Mouse (Mus musculus): Measurements from ENCODE around the gene Notch4. TPM values are rescaled to one million over a fixed set of nuclear protein-coding genes. Genes with fewer than 3 reads are reported as not detected.
A peak's percentile ranks its signal among the peaks of the same experiment; 100 is the strongest.

Gene Notch4
- polyA plus RNA-seq, 1 experiment from 2014 or later, result 8.4 TPM

DNA sequence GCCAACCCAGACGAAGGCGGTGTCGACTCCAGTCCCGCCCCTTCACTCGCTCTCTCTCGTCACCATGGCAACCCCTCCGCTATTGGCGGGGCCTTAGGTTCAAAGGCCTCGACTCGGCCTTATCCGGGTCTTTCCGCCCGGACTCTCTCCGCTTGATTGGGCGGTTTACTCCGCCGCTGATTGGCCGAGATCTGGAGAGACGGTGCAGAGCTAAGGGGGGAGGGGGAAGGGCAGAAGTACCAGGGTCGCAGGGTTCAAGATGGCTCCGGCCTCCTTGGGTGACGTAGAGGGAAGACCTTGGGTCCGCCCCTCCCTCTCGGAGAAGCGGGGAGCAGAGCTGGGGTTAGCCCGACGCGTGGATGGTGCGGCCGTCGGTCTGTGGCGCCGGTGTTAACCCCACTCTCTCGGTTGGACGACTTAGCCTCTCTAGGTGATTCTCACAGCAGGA lies 40.0 kb downstream of the Notch4 start, which contains the start of gene Agpat1:
Gene Agpat1 (plus strand): TSS at position 202 of the 448 bp plus-strand sequence.
- H3K4me3 ChIP-seq, result peak within 1 kb of the TSS; percentile 85
- peaks cover 25% of the 10 kb centered on the region for H3K36me3 ChIP-seq
- H3K27me3 ChIP-seq (ENCODE audit: insufficient read depth, poor library complexity, severe bottlenecking), result no peaks in the 10 kb centered on the region
- WGBS, result 0% methylated on average over 35 of the region's 35 CpGs
- H3K27ac ChIP-seq, result peak within 1 kb of the TSS; percentile 96
- DNase-seq (ENCODE audit: low spot score), result no peak
- no peaks in the 10 kb centered on the region for H3K9me3 ChIP-seq
- peaks cover 62% of the 10 kb centered on the region for H3K4me1 ChIP-seq

DNA sequence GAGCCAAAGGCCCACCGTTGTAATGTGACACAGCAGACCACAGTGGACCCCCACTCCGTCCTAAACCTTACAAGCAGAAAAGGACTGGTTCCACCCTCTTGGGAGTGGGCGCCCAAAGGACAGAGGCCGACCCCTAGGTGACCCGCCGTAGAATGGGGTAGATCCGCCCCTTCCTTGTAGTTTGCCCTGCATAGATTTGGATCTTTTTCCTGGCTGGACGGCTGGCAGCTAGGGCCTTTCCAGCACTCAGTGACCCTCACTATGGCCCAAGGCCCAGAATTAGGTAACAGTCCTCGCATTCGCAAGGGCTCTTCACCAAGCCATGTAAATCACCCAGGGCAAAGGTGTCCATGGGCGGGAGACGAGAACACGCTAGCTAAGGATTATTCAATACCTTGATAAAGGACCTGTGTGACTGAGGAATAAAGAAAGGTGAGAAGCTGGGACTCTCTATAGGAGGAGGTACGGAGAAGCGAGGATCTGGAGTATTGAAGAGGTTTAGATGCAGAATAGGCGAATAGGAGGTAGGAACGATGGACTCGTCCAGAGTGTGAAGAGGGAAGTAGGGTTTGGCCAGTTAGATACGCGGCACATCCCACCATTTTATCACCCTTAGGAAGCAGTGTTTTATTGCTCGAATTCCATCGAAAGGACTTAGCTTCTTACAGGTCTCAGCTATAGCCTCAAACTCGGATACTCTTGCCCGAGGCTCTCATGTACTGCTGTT lies 40.6 kb downstream of the Notch4 start:
- Histone ChIP-seq H3K27me3 (ENCODE audit: insufficient read depth, poor library complexity, severe bottlenecking) (no peaks in the 10 kb centered on the region), H3K4me3 (peak overlapping the region; percentile 85), H3K36me3 (peaks cover 24% of the 10 kb centered on the region), H3K9me3 (no peaks in the 10 kb centered on the region), H3K27ac (peak overlapping the region; percentile 96), H3K4me1 (peaks cover 56% of the 10 kb centered on the region)
- no peak for DNase-seq (ENCODE audit: low spot score)
- 20% methylated on average over 24 of the region's 24 CpGs for WGBS

DNA sequence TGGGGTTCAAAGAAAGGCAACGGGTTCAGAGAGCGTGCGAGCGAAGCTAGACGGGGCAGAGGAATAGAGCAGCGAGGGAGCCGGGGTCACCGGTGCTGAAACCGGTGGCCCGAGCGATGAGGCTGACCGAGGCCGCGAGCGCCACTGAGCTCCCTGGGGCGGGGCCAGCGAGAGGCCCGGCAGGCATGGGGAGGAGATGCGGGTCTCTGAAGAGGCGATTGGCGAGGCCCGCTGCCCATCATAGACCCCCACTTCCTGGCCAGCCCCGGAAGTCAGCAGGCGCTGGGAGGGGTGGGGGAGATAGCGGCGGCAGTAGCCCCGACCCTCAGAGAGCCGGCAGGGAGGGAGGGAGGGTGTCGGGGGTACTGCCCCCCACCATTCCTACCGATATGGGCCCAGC lies 41.5 kb downstream of the Notch4 start:
- H3K4me3 ChIP-seq, result peak overlapping the region; percentile 85
- under 1% methylated on average over 26 of the region's 30 CpGs for WGBS
- H3K27me3 ChIP-seq (ENCODE audit: insufficient read depth, poor library complexity, severe bottlenecking), result no peaks in the 10 kb centered on the region
- peak; percentile 97 for DNase-seq (ENCODE audit: low spot score)
- H3K27ac ChIP-seq, result peak overlapping the region; percentile 96
- peaks cover 22% of the 10 kb centered on the region for H3K36me3 ChIP-seq
- H3K4me1 ChIP-seq, result peaks cover 51% of the 10 kb centered on the region
- no peaks in the 10 kb centered on the region for H3K9me3 ChIP-seq

DNA sequence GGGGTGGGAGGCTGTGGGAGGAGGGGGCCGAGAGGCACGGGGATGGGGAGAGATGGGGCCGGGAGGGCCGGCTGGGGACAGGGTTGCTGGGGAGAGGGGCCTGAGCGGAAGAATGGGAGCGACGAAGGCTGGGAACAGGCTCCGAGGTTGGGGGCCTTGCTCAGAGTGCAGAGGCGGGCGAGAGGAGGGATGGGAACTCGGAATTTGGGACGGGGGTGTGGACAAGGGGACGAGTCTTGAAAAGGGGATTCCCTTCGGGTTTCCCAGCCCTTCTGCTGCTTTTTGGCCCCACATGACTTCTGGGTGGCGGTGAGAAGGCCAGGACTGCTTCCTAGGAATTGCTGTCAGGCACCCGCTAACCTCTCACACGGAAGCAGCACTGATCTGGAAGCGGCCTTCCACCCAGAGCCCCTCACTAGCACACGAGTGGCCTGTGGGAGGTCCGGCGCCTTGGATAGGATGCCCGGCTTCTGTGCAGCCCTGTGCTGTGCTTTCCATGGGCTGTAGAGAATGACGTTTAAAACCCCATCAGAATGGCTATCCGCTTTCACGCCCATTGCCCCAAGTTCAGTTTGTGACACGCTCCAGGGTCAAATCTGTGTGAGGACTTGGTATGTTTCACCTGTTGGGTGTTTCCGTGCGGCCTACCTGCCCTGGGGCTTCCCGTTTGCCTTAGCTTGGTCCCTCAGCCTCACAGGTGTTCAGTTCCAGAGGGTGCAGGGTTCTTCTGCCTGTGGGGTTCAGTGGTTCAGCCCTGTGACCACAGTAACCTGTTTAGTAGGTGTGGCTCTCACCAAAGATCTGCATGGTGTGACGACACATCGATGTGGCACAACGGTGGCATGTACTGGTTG lies 42.3 kb downstream of the Notch4 start:
- Histone ChIP-seq H3K36me3 (peaks cover 24% of the 10 kb centered on the region), H3K9me3 (no peaks in the 10 kb centered on the region), H3K4me1 (peaks cover 49% of the 10 kb centered on the region), H3K27me3 (ENCODE audit: insufficient read depth, poor library complexity, severe bottlenecking) (no peaks in the 10 kb centered on the region), H3K4me3 (peak overlapping the region; percentile 85), H3K27ac (peak overlapping the region; percentile 96)
- DNase-seq (ENCODE audit: low spot score), result no peak
- WGBS, result 17% methylated on average over 32 of the region's 32 CpGs

DNA sequence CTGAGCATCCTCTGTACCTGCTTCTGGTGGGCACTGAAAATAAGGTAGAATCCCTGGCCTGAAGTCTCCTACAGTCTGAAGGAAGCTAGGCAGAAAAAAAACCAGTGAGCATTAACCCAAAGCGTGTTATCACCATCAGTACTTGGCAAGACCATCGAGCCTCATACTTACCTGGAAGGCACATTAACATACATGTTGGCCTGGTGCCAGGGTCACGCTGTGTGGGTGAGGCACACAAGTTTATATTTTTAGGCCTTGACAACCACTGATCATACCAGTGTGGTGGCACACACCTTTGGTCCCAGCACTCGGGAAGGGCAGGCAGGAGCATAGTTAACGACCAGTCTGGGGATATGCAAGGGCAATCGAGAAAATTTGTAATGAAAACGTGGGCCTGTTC lies 43.9 kb downstream of the Notch4 start:
- no peak for DNase-seq (ENCODE audit: low spot score)
- 85% methylated on average over 7 of the region's 7 CpGs for WGBS
- no peak overlapping the region for H3K4me3 ChIP-seq
- H3K36me3 ChIP-seq, result peaks cover 35% of the 10 kb centered on the region
- no peaks in the 10 kb centered on the region for H3K9me3 ChIP-seq
- no peaks in the 10 kb centered on the region for H3K27me3 ChIP-seq (ENCODE audit: insufficient read depth, poor library complexity, severe bottlenecking)
- no peak overlapping the region for H3K27ac ChIP-seq
- H3K4me1 ChIP-seq, result peaks cover 38% of the 10 kb centered on the region

DNA sequence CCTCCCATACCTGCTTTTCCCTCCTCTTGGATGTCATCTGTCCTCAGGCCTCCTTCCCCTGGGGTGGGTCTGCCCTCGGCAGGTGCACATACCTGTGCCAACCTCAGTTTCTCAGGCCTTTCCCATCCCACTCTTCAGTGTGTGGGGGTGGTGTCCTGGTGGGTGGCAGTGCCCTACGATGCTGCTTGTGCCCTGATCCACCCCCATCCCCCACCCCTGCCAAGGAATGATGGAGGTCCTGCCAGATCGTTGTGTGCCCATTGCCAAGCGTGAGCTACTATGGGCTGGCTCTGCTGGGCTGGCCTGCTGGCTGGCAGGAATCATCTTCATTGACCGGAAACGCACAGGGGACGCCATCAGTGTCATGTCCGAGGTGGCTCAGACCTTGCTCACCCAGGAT lies 47.0 kb downstream of the Notch4 start:
- no peaks in the 10 kb centered on the region for H3K27me3 ChIP-seq (ENCODE audit: insufficient read depth, poor library complexity, severe bottlenecking)
- no peak overlapping the region for H3K27ac ChIP-seq
- 95% methylated on average over 8 of the region's 8 CpGs for WGBS
- no peak for DNase-seq (ENCODE audit: low spot score)
- peaks cover 27% of the 10 kb centered on the region for H3K4me1 ChIP-seq
- H3K9me3 ChIP-seq, result no peaks in the 10 kb centered on the region
- H3K36me3 ChIP-seq, result peaks cover 64% of the 10 kb centered on the region
- no peak overlapping the region for H3K4me3 ChIP-seq

DNA sequence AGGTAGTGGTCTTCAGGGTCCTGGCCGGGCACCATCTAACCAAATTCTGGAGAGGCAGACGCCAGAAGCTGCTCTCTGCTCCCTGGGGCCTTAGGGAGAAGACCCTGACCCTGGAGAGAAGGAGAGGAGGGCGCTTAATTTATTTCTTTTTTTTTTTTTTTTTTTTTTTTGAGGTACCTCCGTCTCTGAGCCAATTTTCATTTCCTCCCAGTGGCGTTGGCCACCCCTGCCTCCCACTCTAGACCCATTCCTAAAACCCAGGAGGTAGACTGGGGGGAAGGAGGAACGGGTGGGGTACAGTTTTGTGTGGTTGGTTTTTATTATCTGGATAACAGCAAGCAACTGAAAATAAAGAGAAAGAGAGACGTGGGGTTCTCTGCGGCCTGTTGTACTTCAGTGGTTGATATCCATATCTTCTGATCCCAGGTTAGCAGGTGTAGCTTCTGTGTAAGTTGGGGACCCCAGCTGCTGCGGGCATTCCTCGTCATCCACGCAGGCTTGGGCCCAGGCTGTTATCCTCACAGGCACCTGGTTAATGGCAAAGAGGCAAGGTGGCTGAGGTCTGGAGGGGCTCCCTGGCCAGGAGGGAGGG lies 49.1 kb downstream of the Notch4 start:
- Histone ChIP-seq H3K4me1 (peaks cover 17% of the 10 kb centered on the region), H3K27ac (no peak overlapping the region), H3K9me3 (no peaks in the 10 kb centered on the region), H3K27me3 (ENCODE audit: insufficient read depth, poor library complexity, severe bottlenecking) (no peaks in the 10 kb centered on the region), H3K36me3 (peaks cover 74% of the 10 kb centered on the region), H3K4me3 (no peak overlapping the region)
- 87% methylated on average over 11 of the region's 11 CpGs for WGBS
- DNase-seq (ENCODE audit: low spot score), result no peak

DNA sequence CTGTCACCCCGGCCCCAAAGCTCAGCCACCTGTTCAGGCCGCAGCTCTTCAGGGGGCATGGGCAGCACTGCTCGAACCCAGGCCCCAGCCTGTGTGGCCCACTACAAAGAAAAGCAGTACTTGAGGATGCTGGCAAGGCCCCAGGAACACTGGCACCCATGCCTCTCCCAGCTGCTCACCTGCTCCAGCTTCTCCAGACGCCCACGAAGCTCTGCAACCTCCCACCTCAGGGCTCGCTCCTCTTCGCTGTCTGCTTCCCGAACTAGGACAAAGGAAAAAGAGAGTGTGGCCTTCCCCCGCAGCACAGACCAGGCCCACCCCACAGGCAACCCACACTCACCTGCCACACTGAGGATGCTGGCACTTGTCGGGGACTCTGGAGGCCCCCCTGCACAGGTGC lies 49.8 kb downstream of the Notch4 start:
- Histone ChIP-seq H3K4me1 (peaks cover 10% of the 10 kb centered on the region), H3K4me3 (no peak overlapping the region), H3K27ac (no peak overlapping the region), H3K36me3 (peaks cover 76% of the 10 kb centered on the region), H3K27me3 (ENCODE audit: insufficient read depth, poor library complexity, severe bottlenecking) (no peaks in the 10 kb centered on the region), H3K9me3 (no peaks in the 10 kb centered on the region)
- whole genome bisulfite sequencing, result 85% methylated on average over 10 of the region's 10 CpGs
- DNase-seq (ENCODE audit: low spot score), result no peak

DNA sequence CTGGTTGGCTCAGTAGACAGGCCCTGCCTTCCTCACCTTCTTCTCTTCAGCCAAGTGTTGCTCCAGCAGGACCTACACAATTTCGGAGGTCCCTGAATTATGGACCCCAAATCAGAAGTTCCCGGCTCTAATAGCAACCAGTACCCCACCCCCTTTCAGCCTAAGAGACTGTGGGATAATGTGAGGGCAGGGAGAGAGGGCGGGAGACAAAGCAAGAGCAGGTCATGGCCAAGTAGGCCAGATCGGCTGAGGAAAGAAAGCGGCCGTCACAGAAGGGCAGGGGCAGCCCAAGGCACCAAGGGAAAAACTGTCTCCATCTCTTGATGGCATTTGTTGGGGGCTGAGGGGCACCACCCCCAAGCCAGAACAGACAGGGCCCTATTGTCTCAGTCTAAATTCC lies 51.8 kb downstream of the Notch4 start, which contains the start of gene Egfl8:
Gene Egfl8 (minus strand): TSS at position 101 of the 400 bp plus-strand sequence.
- WGBS, result 76% methylated on average over 6 of the region's 6 CpGs
- H3K27me3 ChIP-seq (ENCODE audit: insufficient read depth, poor library complexity, severe bottlenecking), result no peaks in the 10 kb centered on the region
- no peak within 1 kb of the TSS for H3K27ac ChIP-seq
- no peak for DNase-seq (ENCODE audit: low spot score)
- H3K4me1 ChIP-seq, result peaks cover 9% of the 10 kb centered on the region; the same call in 1 of the 2 replicates
- no peak within 1 kb of the TSS for H3K4me3 ChIP-seq
- H3K36me3 ChIP-seq, result peaks cover 76% of the 10 kb centered on the region
- H3K9me3 ChIP-seq, result no peaks in the 10 kb centered on the region

DNA sequence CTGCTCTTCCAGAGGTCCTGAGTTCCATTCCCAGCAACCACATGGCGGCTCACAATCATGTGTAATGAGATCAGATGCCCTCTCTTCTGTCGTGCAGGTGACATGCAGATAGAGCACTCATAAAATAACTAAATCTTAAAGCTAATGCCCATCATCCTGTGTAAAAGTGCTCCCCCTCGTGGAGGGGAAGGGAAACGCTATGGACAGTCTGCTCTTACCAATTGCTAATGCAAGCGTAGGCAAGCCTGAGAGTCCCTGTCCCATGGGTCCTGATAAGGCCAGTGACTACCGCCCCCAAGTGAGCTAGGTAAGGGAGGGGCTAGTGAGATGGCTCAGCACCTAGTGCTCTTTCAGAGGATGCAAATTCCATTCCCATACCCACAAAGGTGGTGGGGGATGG lies 54.9 kb downstream of the Notch4 start:
- Histone ChIP-seq H3K27ac (no peak overlapping the region), H3K9me3 (no peaks in the 10 kb centered on the region), H3K27me3 (ENCODE audit: insufficient read depth, poor library complexity, severe bottlenecking) (no peaks in the 10 kb centered on the region), H3K4me3 (no peak overlapping the region), H3K4me1 (peaks cover 9% of the 10 kb centered on the region; the same call in 1 of the 2 replicates), H3K36me3 (peaks cover 72% of the 10 kb centered on the region)
- DNase-seq (ENCODE audit: low spot score), result no peak
- WGBS, result 14% methylated on average over 6 of the region's 6 CpGs

DNA sequence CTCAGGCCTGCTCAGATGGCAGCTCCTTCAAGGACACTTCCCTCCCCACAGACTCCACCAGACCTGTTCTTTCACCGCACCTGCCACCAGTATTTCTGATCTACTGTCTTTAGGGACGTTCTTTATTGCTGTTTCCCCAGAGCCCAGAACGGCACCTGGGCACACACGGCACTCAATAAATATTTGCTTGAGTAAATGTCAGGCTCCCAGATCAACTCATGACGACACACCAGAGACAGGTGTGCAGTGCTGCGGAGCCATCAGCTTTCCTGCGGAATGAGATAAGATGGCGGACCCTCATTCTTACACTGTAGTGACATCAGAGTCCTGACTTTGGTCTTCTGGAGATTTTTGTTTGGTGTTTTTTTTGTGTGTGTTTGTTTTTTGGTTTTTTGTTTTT lies 56.9 kb downstream of the Notch4 start:
- Histone ChIP-seq H3K9me3 (no peaks in the 10 kb centered on the region), H3K27me3 (ENCODE audit: insufficient read depth, poor library complexity, severe bottlenecking) (no peaks in the 10 kb centered on the region), H3K4me1 (peaks cover 12% of the 10 kb centered on the region), H3K4me3 (no peak overlapping the region), H3K27ac (no peak overlapping the region), H3K36me3 (peaks cover 60% of the 10 kb centered on the region)
- DNase-seq (ENCODE audit: low spot score), result no peak
- 90% methylated on average over 8 of the region's 8 CpGs for WGBS

DNA sequence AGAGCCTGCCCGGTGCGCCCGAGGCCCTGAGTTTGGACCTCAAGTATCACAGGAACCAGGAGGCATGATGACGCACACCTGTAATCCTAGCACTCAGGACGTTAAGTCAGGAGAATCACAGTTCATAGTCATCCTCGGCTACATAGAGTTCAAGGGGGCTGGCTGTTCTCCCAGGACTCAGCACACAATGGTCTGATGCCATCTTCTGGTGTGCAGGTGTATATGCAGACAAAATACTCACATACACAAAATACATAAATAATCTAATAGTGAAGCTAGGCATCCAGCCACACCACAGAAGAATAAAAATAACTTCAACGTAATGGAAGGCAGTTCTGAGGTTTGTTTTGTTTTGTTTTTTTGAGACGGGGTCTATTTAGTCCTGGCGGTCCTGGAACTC lies 59.1 kb downstream of the Notch4 start:
- peaks cover 46% of the 10 kb centered on the region for H3K36me3 ChIP-seq

DNA sequence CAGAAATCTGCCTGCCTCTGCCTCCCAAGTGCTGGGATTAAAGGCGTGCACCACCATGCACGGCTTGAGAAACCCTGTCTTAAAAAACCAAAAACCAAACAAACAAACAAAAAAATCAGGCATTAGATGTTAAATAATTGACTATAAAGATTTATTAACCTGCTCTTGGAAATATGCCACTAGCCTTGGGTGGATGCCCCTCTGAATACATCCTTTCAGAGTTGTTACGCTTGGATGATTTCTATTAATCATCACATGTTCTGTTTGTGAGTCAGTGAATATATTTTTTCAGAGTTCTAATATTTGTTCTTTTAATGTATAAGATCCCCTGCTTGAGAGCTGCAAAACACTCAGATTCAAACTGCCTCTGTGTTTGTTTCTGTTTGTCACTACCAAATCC lies 60.9 kb downstream of the Notch4 start:
- WGBS, result 93% methylated on average over 3 of the region's 3 CpGs
- DNase-seq (ENCODE audit: low spot score), result no peak
- no peak overlapping the region for H3K4me3 ChIP-seq
- no peak overlapping the region for H3K27ac ChIP-seq
- H3K4me1 ChIP-seq, result peaks cover 31% of the 10 kb centered on the region
- no peaks in the 10 kb centered on the region for H3K9me3 ChIP-seq
- peaks cover 20% of the 10 kb centered on the region for H3K27me3 ChIP-seq (ENCODE audit: insufficient read depth, poor library complexity, severe bottlenecking)
- peaks cover 40% of the 10 kb centered on the region for H3K36me3 ChIP-seq

More for the DNA sequence above, 59.1 kb downstream of the Notch4 start:
- Histone ChIP-seq H3K9me3 (no peaks in the 10 kb centered on the region), H3K4me3 (no peak overlapping the region), H3K27me3 (ENCODE audit: insufficient read depth, poor library complexity, severe bottlenecking) (0 out of 2 replicates have a peak, but pooled peaks cover 2% of the 10 kb centered on the region), H3K4me1 (peaks cover 18% of the 10 kb centered on the region), H3K27ac (no peak overlapping the region)
- no peak for DNase-seq (ENCODE audit: low spot score)
- WGBS, result 85% methylated on average over 9 of the region's 9 CpGs
